Mouse (Mus musculus): ENCODE data around the gene Prkn. TPM values are rescaled to one million over a fixed set of nuclear protein-coding genes. Genes with fewer than 3 reads are reported as not detected.

The Prkn gene
- total RNA-seq, 2 experiments from 2014 or later = 12.8 to 12.9 TPM

- intact Hi-C loops (cut with DNase I; ENCODE audit: low total_unique reads) = no loop called here
- DNase-seq = no peak
Observed at GRCm38 (mm10) chr17:11466095-11466494, 625.9 kb downstream of the Prkn start.

- no peak for DNase-seq
- intact Hi-C loops (cut with DNase I; ENCODE audit: low total_unique reads) = no loop called here
Observed at GRCm38 (mm10) chr17:11468624-11469023, 628.4 kb downstream of the Prkn start.

DNA sequence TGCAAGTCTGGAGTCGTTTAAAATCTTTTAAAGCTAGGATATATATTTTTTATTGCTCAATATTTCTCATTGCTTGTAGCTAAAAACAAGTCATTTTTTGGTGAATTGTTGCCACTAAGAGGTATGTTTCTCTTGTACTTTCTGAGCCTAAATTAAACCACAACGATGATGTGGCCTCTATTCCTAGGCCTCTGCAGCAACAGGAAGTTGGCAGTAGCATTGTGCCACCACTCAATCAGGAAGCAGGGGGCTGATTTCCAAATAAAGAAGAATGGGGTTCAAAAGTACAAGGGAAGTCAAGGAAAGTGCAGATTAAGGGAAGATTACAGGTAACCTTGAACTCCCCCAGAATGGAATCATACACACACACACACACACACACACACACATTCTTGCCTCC is 642.8 kb downstream of the Prkn start:
- intact Hi-C loops (cut with DNase I; ENCODE audit: low total_unique reads) = no loop called here

DNA sequence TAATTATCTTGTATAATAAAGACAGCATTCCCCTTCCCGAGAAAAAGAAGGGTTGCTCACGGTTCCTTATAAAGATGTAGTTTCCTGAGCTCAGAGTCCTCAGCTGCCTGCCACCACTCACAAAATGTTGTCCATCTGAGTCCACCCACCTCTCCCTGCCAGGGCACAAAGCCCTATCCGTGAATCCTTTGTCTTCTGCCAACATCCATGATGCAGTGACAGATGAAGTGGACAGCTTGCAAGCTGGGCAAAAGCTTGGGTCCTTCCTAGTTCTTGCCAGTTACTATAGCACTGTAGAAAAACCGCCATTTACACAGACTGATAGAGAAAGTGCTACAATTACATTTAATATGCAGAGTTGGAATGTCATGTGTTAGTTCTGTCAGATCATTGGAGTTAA is 649.9 kb downstream of the Prkn start:
- intact Hi-C loops (cut with DNase I; ENCODE audit: low total_unique reads) = no loop called here
- DNase-seq = no peak

More for the DNA sequence above, 642.8 kb downstream of the Prkn start:
- DNase-seq = no peak

DNA sequence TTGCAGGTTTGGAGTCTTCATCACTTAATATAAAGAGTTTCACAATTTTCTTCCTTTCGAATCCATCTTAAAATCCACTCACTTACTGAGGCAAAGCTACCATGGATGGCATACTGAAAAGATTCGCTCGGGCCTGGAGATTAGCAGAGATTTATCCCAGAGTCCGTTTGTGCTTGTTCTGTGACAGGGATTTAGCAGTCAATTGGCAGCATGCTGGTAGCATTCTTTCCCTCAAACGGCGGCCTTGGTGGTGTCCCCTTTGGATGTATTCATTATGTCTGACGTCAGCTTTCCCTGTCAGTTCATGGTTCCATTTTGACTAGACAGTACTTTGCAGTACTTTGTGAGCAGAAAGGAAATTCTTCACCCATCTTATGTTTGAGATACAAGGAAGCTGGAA is 662.4 kb downstream of the Prkn start:
- intact Hi-C loops (cut with DNase I; ENCODE audit: low total_unique reads) = no loop called here
- no peak for DNase-seq

DNA sequence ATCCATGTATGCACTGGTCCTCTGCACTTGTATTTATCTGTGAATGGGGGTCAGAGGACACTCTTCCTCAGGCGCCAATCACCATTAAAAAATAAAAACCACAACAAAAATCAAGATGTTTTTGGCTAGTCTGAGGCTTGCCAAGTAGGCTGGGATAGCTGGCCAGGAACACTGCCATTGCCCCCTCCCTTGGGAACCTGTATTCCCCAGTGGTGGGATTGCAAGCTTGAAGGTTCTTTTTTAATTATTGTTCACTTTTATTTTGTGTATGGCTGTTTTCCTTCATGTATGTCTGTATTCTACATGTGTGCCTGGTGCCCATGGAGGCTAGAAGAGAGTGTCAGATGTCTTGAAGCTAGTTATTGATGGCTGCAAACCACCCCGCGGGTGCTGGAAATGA is 664.3 kb downstream of the Prkn start:
- no peak for DNase-seq
- intact Hi-C loops (cut with DNase I; ENCODE audit: low total_unique reads) = no loop called here

- intact Hi-C loops (cut with DNase I; ENCODE audit: low total_unique reads) = no loop called here
- no peak for DNase-seq
Observed at GRCm38 (mm10) chr17:11507082-11507481, 666.9 kb downstream of the Prkn start.

- DNase-seq = no peak
- intact Hi-C loops (cut with DNase I; ENCODE audit: low total_unique reads) = no loop called here
Observed at GRCm38 (mm10) chr17:11510081-11510480, 669.9 kb downstream of the Prkn start.

GRCm38 (mm10) chr17:11514032-11514761 is 674.0 kb downstream of the Prkn start:
- DNase-seq = no peak
- intact Hi-C loops (cut with DNase I; ENCODE audit: low total_unique reads) = no loop called here

GRCm38 (mm10) chr17:11515619-11516018 is 675.4 kb downstream of the Prkn start:
- no peak for DNase-seq
- intact Hi-C loops (cut with DNase I; ENCODE audit: low total_unique reads) = no loop called here

DNA sequence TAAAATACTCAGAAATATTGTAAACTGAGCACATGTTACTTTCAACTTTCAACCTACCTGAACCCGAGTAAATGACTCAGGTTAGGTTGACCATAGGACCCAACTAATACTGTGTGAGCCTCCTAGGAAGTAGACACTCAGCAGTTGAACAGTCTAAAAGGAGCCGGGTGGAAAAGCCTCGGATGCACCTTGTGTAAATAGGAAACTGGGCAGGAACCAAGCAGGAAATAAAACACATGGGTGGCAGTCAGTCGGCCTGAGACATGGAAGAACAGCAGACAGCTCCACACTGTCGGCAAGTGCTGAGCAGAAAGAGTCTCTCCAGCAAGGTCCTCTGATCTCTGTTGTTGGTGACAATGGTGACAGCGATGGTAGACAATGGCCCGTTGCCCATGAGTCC is 676.0 kb downstream of the Prkn start:
- DNase-seq = no peak
- intact Hi-C loops (cut with DNase I; ENCODE audit: low total_unique reads) = no loop called here

GRCm38 (mm10) chr17:11532066-11532465 is 691.9 kb downstream of the Prkn start:
- no peak for DNase-seq
- intact Hi-C loops (cut with DNase I; ENCODE audit: low total_unique reads) = no loop called here

DNA sequence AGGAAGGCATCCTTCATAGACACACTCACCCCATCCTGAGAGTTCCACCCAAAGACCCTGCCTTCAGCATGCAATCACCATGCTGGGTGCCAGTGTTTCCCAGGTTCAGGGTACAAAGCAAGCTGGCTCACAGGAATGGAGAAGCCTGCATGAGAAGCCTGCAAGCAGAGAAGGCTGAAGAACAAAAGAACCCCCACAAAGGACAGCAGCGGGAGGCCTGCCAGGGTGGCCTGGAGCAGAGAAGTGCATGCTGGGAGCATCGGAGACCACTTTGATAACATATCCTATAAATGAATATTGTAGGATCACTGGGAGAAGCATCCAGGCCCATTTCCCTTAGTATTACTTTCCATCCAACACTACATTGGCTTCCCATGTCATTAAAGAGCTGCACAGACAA is 692.6 kb downstream of the Prkn start:
- intact Hi-C loops (cut with DNase I; ENCODE audit: low total_unique reads) = no loop called here
- no peak for DNase-seq

GRCm38 (mm10) chr17:11533835-11534234 is 693.7 kb downstream of the Prkn start:
- intact Hi-C loops (cut with DNase I; ENCODE audit: low total_unique reads) = no loop called here
- DNase-seq = no peak

- intact Hi-C loops (cut with DNase I; ENCODE audit: low total_unique reads) = no loop called here
Observed at GRCm38 (mm10) chr17:11538826-11539225, 698.6 kb downstream of the Prkn start.

GRCm38 (mm10) chr17:11541928-11542623 is 701.9 kb downstream of the Prkn start:
- no peak for DNase-seq
- intact Hi-C loops (cut with DNase I; ENCODE audit: low total_unique reads) = no loop called here

More at GRCm38 (mm10) chr17:11538826-11539225, 698.6 kb downstream of the Prkn start:
- DNase-seq = no peak

- no peak for DNase-seq
- intact Hi-C loops (cut with DNase I; ENCODE audit: low total_unique reads) = no loop called here
Observed at GRCm38 (mm10) chr17:11550562-11550961, 710.4 kb downstream of the Prkn start.

- intact Hi-C loops (cut with DNase I; ENCODE audit: low total_unique reads) = no loop called here
- DNase-seq = no peak
Observed at GRCm38 (mm10) chr17:11565681-11566080, 725.5 kb downstream of the Prkn start.

DNA sequence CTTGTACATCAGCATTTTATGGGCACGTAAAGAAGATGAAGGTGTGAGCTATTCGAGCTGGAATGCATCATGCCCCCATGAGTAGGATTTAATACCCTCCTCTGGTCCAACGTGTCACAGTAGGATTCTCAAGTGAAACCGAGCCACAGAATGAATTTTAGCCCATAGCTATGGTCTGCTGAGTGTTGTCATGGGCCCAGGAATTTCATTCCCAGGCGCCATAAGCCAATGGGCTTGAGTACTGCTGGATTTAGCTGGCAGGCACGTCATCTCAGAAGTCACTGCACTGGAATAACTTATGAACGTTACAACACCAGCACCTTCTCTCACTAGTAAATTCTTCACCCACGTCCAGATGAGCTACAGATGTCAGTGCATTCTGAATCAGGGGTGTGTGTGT is 730.2 kb downstream of the Prkn start:
- DNase-seq = no peak
- intact Hi-C loops (cut with DNase I; ENCODE audit: low total_unique reads) = no loop called here

- intact Hi-C loops (cut with DNase I; ENCODE audit: low total_unique reads) = no loop called here
Observed at GRCm38 (mm10) chr17:11573666-11574065, 733.5 kb downstream of the Prkn start.

DNA sequence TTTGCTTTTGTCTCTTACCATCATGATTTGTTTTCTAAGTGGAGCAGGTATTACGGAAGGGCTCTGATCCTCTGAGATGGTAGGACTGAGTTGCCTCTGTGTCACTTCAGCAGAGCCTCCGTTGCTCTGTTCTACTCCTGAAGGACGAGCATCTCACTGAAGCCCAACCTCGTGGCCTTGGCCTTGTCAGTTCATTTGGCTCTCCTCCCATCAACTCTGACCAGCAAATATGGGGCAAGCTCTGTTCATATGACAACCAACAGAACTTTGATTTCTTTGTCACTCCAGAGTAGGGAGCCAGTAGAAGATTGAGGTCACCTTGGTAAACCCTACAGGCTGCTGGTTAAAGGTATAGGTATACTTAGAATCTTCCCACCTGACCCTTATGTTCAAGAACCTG is 745.3 kb downstream of the Prkn start:
- intact Hi-C loops (cut with DNase I; ENCODE audit: low total_unique reads) = no loop called here
- no peak for DNase-seq

More at GRCm38 (mm10) chr17:11573666-11574065, 733.5 kb downstream of the Prkn start:
- DNase-seq = no peak

Measured in gastrocnemius, postnatal 14 days (tissue).